Mouse (Mus musculus) thymus, adult 18-20 months (tissue): ENCODE results near the gene Mindy2.

ENCODE experiments used
- DNase-seq, 2 experiments: peaks; one replicate each; pipeline ENCODE4 v3.0.0; 2022; ENCODE audit warnings: mixed read lengths in 2 of 2

Mindy2 gene

GRCm38 (mm10) chr9:70666811-70667210 is 9.8 kb upstream of the Mindy2 start:
- DNase-seq: no peak

- DNase-seq: no peak
Measured at GRCm38 (mm10) chr9:70665372-70666145, 8.6 kb upstream of the Mindy2 start.

DNA sequence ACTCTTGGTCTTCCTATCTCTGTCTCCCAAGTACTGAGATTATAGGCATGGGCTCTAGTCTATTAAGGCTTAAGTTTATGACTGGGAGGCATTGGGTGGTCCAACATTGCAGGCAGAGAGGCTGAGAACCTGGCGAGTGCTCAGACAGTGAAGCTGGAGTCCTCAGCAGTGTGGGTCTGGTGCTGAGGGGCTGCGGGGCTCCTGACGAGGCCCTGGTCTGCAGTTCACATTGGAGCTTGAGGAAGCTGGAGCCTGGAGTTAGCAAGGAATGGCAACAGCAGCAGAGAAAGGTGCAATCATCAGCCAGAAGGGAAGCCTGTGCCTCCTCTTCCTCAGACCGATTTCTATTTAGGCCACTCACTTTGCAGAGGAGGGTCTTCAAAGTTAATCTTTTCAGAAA is 7.9 kb upstream of the Mindy2 start:
- no peak for DNase-seq

- DNase-seq: no peak
Measured at GRCm38 (mm10) chr9:70658266-70658665, 1.3 kb upstream of the Mindy2 start.

DNA sequence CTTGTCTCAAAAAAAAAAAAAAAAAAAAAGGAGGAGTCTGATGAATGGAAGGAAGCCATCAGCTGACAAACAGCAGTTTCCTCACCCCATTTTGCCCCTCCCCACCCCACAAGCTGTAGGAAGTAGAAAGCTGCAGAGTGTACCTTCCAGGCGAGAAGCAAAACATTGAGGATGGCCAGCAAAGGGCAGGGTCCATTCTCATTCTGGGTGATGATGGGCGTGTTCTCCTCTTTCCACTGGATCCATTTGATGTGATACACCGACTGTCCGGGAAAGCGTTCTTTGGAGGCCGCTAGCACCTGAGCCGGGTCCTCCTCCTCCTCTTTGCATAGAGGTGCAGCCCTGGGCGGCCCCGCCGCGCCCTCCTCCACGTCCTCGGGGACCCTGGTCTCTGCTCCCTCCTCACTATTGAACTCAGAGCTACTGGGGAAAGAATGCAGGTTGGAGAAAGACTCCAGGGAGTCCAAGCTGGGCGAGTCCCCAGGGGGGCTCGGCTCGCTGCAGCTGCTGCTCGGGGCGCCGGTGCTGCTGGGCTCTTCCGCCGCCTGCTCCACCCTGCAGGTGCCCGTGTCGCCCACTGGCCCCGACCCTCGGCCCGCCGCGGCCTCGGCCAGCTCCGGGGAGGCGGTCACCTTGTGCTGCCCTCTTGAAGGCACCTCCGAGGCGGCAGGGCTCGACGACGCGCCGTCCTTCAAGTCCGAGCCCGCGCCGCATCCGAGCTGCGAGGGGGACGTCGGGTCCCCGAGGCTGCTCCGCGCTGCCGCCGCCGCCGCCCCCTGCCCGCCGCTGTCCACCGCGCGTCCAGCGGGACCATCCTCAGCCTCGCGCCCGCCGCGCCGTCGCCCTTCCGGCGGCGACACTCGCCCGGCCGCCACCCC is 605 bp downstream of the Mindy2 start, which contains the start of gene Gm10642:
Gm10642 (plus strand) TSS at position 122 of the 878 bp plus-strand sequence.
- peak; percentile 57 to 79 for DNase-seq

- no peak for DNase-seq
Measured at GRCm38 (mm10) chr9:70655764-70656129, 1.2 kb downstream of the Mindy2 start.

- no peak for DNase-seq
Measured at GRCm38 (mm10) chr9:70654496-70654895, 2.5 kb downstream of the Mindy2 start.

DNA sequence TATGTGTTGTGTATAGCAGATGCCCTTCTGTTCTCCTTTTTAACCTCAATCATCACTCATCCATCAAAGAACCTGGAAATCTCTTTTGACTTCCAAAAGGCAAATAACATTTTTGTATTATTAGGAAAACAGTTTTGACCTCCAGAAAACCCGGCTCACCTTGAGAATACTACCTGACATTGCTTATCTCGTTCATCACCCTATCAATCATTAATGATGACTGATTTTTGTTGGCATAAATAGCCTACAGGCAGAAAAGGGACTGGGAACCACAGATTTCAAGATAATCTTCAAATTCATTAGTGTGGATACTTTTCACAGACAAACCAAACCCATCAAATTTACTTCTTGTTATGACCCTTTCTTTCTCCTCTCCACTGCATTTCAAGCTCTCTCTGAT is 3.1 kb downstream of the Mindy2 start:
- DNase-seq: no peak

DNA sequence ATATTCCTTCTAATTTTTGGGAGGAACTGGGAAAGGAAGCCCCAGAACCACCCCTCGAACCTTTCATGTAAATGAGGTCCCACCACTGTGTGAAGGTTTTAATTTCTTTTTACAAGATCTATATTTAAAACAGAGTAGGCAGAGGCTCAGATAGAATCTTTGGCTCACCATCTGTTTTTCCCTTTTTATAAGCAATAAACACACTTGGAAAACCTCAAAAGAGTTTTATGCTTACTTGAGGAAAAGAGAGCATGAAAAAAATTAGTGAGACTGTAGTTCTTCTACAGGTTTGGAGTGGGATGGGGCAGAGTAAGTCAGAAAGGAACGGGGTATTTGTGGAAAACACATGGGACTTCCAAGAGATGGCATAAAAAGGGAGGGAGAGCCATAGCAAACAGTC is 4.8 kb downstream of the Mindy2 start:
- DNase-seq: no peak

DNA sequence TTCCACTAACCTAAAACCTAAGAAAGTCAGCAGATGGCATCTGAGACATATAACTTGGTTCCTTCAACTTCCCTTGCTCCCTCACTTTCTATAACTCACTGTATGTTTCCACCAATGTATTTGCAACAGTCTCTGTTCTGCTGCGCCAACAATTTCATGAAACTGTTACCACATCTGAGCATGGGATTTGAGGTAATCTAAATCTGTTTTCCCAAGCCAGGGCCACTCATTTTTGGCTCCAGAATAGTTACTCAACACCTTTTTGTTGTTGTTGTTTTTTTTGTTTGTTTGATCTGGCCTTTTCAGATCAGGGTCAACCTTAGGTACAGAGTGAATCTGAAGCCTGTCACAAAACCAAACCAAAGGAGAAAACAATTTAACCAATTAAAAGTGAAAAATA is 6.0 kb downstream of the Mindy2 start:
- no peak for DNase-seq

GRCm38 (mm10) chr9:70650260-70650659 is 6.7 kb downstream of the Mindy2 start:
- DNase-seq: no peak

DNA sequence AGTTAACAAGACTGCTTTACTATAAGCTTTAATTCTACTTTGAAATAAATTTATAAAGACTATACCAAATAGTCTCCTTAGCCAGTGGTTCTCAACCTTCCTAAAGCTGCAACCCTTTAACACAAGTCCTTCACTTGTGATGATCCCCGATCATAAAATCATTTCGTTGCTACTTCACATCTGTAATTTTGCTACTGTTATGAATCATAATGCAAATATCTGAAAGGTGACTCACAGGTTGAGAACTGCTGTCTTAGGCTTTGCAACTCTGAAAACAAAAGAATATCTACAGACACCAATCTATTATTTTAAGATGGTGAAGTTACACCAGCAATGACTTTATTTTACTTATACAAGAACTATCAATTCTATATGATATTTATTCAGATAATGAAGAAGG is 20.2 kb downstream of the Mindy2 start:
- DNase-seq: no peak

DNA sequence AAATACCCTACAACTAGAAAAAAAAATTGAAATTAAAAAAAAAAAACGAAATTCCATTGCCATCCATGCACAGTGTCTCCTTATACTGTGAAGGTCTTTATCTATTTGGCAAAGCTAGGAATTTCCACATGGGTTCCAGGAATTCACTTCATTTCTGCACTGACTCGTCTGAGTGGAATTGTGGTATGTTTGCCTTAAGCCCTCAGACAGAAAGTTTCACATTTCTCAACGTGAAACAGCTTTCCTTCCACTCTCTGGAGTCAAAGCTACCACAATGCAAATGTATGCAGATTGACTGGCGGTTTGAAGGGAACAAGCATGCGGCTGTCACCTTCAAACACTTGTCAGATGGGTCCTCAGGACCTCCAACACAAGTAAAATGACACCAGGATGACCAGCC is 25.3 kb downstream of the Mindy2 start:
- no peak for DNase-seq

DNA sequence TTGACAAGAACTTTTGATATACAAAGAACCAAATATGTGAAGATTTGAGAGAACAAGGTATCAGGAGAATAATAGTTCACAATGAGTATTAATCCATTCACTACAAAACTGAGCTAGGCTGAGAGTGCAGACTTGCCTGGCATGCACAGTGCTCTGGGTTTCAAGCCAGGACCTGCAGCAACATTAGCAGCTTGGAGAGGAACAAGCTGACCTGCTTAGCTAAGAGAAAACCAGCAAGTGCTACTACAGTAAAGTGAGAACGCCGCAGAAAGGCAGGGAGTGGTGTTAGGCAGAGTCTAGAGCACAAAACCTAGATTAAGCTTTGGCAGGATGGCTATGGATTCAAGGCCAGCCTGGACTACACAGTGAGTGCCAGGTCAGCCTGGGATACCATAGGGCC is 27.3 kb downstream of the Mindy2 start:
- DNase-seq: no peak

- no peak for DNase-seq
Measured at GRCm38 (mm10) chr9:70611026-70611673, 45.8 kb downstream of the Mindy2 start.

- DNase-seq: no peak
Measured at GRCm38 (mm10) chr9:70602186-70602845, 54.7 kb downstream of the Mindy2 start.

- no peak for DNase-seq
Measured at GRCm38 (mm10) chr9:70598271-70598670, 58.7 kb downstream of the Mindy2 start.

- no peak for DNase-seq
Measured at GRCm38 (mm10) chr9:70591486-70591885, 65.5 kb downstream of the Mindy2 start.

DNA sequence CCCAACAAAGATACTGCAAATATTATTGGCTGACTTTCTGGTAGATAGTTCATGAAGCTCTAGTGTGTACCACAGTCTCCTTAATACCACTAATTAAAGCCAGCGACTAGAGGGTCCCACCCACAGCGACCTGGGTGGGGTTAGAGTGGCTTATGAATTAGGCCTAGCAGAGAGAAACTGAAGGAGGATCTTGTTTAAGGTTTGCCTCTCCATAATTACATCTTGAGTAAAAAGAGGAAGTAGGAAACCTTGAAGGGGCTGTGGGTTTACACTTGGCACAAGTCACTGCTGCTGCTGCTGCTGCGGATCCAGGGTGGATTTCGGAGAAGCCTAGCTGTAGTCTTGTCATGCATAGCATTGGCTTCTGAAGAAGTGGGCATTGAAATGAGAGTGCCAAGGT is 66.2 kb downstream of the Mindy2 start:
- DNase-seq: no peak

DNA sequence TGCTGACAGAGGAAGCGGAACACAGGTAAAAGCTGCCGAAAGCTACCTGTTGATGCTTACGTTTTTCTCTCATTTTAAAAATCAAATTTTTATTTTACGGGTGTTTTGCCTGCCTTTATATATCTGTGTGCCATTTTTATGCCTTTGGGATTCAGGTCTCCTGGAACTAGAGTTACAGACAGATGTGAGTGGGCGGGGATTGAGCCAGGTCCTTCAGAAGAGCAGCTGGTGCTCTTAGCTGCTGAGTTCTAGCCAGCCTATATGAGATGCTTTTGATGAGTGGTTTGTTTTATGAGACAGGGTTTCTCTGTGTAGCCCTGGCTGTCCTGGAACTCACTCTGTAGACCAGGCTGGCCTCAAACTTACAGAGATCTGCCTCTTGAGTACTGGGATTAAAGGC is 69.8 kb downstream of the Mindy2 start:
- DNase-seq: no peak

DNA sequence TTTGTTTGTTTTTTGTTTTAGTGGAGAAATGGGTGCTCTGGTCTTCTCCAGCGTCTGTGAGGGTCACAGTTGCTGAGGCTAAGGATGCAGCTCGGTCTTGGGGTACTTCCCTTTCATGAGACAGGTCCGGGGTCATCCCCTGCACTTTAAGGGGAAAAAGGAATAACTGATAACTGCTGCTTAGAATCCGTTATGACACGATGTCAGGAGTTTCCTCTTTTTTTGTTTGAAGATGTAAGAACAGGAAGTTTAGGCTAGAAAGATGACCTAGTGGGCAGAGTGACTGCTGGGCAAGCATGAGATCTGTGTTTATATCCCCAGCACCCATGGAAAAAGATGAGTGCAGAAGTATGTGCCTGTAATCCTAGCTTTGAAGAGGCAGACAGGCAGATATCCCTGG is 71.8 kb downstream of the Mindy2 start:
- no peak for DNase-seq

- DNase-seq: peak; percentile 10 to 14
Measured at GRCm38 (mm10) chr9:70584641-70585040, 72.3 kb downstream of the Mindy2 start.

- DNase-seq: no peak
Measured at GRCm38 (mm10) chr9:70580956-70581355, 76.0 kb downstream of the Mindy2 start.
